Mouse (Mus musculus) ovary, postnatal 36 days (tissue): ENCODE data around the gene Tfap2e.

Source experiments
- DNase-seq: peaks from one replicate; pipeline ENCODE4 v3.0.0; 2022; ENCODE audit warnings: low spot score, mixed read lengths

Tfap2e gene

DNA sequence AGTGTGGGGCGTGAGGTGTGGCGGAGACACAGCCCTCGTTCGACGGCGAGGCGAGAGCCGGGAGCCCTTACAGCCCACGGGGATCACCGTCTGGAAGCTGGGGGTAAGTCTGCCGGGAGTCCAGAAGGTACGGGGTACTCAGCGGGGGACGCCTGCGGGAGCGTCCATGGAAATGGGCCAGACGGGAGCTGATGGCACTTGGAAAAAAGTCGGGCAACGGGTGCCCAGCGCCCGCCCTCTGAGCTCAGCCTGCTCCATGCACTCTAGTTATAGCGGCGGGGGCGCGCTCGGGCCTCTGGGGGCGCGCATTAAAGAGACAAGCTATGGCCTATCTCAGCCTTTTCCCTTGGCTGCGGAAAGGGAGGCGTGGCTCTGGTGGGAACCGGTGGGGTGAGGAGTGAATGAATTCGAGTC is at the start of gene Tfap2e:
Tfap2e (minus strand) TSS at position 240 of the 414 bp plus-strand sequence.
- DNase-seq, result peak; percentile 29

DNA sequence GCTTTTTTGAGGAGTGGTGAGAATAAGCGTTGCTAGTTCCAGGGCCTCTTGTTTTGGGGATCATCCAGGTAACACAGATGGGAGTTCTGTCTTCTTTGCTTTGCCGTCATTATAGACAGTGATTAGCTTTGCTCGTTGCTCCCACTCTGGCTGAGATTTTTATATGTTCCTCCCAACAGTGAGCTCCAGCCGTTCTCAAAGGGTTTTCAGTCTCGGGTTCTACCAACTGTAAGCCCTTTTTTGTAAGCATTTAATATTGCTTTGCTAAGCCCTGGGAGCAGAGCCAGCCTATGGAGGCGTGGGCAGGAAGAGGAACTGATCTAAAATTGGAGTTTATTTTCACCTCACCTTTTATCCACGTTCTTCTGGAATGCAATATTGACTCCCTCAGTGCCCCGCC is 47.0 kb upstream of the Tfap2e start:
- DNase-seq, result no peak

DNA sequence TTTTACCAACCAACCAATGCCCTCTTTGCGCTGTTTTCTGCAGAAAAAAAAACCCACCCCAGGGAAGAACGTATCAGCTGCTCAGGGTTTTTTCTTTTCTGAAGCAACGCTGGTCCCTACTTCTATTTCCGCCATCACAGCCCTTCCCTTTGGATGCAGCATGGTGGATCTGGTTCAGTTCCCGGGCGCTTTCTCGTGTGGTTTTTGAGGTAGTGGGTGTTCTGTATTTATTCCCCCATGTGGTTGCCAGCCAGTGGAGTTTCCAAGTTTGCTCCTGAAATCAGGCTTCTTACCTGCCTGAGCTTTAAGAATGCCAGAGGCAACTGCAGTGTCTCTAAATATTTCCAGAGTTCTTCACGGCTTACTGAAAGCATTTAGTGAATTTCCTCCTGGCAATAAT is 46.5 kb upstream of the Tfap2e start:
- no peak for DNase-seq

DNA sequence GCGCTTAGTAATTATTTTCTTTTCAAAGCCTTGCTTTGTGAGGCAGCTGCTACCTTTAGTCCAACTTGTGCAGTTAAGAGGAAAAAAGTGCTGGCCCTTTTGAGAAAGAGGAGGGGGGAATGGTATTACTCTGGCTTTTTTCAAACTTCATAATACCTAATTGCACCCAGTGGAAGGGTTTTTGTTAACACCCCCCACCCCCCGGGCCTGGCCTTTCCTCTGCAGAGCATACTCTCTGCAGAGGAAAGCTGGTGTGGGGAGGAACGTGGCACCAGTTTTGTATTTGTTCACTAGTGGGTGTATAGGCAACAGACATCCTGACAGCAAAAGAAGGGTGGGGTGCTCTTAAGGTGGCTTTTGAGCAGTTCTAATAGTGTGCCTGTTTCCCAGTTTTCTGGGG is 45.8 kb upstream of the Tfap2e start:
- no peak for DNase-seq

DNA sequence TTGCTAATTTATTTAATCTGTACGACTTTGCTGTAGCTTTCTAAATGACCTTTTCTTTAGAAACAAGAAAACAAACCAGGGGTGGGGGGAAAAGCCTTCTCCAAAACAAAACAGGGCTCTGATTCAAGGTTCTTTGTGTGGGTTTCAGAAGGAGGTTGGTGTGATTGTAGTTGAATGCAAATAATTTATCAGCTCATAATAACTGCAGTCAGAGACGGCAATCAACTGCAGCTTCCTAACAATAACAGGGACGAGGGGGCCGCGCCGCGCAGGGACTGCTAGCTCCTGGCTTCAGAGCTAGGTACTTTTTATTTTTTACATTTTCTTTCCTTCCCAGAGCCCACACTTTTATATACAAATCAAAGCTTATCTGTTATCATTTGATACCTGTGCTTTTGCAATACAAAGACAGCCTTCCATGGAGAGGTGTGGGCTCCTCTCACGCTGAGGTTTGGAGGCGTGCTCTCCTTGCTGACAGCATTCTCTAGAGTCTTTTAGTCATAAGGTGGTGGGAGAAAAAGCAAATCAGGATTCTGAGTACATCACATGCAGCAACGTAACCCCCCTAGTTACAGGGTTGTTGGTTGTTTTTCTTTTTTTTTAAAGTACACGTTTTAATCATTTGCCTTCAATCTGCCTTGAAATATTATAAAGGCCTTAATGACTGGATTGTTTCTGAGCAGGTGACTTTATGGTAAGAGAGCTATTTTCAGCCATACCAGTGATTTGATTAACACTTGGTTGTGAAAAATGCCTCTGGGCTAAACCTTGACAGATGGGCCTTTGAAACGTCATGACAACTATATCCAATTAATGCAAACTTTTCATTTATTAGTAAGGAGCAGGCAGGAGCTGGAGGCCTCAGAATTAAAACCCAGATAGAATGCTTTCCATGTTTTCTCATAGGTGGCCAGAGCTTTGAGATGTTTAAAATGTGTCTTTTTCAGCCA is 44.1 kb upstream of the Tfap2e start:
- DNase-seq, result peak; percentile 22

DNA sequence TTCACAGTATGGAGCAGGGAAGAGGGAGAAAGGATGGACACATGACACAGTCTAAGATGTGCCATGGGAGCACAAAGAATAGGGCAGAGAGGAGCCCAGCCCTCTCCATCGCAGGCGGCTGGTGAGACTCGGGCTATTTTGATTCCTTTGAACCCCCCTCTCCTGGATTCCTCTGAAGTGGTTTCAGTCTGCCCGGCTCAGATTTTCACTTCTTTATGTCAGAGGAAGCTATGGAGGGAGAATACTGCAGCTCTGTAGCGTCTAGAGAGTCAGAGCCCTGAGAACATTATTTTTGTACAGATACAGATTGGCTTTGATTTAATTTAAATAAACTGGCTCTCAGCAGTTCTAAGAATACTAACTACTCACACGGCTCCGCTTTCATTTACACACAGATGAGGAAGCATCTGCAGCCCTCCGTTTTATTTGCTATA is 43.1 kb upstream of the Tfap2e start:
- DNase-seq, result no peak

DNA sequence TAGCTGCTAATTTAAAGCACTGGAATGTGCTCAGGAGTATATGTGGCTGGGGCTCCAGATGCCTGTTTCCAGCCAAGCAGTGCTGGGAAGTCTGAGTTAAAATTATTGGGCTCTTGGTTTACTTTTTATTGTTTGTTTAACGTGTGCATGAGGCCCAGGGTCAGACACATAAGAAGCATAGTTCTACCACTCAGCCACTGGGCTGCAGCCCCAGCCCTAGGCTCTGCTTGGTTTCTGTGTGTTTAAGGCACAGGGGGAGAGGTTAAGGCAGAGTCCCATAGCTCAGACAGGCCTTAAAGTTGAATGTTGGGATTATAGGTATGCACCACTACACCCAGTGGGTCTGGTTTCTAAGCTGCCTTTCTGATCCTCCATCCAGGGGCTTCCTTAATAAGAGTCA is 39.1 kb upstream of the Tfap2e start:
- DNase-seq, result no peak

DNA sequence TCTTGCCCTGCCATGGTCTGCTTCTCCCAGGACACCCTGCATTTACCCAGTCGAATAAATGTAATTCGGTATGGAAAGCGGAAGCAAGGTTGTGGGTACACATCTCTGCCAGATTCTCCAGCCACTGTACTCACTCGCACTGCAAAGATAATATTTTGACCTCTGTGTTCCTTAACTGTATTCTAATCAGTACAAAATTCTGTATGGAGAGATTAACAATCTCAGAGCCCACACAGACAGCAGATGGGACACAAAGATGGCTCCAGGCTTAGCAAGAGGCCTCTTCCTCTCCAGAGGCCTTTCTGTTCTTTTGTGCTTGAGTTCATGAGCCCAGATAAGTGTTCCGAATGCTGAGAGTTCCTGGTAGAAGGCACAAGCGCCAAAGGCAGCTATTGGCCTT is 37.8 kb upstream of the Tfap2e start:
- DNase-seq, result no peak

DNA sequence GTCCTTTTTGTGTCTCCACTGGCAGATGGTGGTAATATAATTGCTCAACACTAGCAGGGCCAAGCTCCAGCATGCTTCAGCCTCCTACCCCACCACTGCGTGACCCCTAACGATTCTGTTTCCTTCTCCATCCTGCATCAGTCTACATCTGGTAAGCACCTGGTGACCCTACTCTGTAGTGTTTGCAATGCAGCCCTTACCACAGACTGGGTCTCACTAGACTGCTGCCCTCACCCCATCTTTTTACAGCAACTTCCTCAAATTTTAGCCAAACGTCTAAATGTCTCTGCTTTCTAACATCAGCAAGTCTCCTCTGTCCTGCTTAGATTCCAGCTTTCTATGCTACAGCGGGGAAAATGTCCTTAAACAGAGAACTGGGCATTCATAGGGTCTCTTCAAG is 34.8 kb upstream of the Tfap2e start:
- no peak for DNase-seq

DNA sequence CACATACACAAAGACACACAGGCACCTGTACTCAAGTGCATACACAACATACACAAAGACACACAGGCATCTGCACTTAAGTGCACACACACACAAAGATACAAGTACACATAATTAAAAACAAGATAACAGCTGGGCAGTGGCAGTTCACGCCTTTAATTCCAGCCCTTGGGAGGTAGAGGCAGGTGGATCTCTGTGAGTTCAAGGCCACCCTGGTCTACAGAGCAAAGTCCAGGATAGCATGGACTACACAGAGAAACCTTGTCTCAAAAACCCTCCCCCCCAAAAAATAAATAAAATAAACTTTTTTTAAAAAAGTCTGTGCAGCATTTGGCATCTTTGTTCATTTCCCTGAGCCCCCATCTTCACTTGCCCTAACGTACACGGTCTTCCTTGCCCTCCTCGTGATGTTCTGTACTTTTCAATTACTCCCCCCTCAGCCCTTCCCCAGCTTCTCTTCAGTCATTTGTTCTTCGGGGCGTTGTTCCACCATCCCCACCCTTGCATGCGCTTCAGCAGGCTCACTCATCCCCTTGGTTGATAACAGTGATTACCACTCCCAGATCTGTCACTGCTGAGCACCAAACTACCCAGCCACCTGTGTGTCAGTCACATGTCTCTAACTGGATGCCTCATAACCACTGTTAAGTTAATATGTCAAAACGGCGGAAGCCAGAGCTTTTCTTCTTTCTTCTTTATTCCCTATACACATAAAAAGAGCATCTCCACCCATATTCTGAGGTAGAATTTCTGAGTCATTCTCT is 33.9 kb upstream of the Tfap2e start:
- no peak for DNase-seq

DNA sequence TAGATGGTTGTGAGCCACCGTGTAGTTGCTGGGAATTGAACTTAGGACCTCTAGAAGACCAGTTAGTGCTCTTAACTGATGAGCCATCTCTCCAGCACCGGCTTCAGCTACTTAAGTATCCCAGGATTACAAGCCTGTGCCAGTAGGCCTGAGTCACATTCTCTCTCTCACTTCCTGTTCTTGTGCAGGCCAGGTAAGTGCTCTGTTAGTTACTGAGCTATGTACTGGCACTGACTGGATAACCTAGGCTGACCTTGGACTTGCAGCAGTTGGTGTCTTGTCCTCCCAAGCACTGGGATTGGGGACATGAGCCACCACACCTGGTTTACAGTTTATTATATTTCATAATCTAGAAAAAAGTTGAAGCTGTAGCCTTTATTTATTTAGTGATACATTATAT is 27.4 kb upstream of the Tfap2e start:
- no peak for DNase-seq

DNA sequence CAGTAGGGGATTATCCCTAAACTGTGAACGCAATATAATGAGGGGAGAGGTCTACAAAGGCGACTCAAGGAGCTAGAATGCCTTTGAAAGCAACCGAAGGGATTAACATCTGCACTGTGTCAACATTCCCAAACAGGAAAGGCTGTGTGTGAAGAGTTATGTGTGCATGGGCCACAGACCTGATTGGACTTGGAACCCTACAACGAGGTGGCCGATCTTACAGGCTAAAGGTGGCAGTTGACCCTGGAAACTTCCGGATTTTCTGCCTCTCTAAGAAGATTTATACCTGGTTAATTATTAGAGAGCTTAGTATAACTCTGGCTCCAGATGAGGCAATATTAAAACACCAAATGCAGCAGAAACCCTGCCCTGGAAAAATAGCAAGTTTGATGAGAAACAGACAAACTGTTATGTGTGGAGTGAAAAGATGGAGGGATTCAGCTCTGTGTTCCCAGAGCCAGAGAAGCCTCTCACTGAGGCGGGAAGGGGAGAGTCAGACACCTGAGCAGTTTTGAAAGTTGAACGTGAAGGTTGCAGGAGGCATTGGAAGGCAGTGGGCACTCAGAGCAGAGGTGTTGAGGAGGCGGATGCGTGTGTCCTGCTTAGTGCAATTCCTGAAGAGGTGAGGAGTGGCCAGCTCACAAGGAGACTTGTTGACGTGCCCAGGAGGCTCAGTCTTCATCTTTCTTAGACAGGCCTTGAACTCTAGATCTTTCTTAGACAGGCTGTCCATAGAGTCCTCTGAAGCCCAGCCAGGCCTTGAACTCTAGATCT is 26.7 kb upstream of the Tfap2e start:
- DNase-seq, result no peak

DNA sequence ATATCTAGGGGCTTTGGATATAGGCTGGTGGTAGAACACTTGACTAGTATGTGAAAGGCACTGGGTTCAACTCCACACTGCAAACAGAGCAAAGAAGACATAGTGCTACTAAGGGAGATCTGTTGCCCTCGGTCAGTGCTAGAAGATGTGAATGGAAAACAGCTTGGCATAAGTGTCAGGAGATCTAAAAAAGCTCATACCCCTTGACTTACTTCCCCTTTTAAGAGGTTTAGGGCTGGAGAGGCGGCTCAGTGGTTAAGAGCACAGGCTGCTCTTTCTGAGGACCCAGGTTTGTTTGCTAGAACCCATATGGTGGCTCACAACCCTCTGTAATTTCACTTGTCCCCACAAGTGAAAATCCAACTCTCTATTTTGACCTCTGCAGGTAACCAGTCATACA is 23.4 kb upstream of the Tfap2e start:
- no peak for DNase-seq

DNA sequence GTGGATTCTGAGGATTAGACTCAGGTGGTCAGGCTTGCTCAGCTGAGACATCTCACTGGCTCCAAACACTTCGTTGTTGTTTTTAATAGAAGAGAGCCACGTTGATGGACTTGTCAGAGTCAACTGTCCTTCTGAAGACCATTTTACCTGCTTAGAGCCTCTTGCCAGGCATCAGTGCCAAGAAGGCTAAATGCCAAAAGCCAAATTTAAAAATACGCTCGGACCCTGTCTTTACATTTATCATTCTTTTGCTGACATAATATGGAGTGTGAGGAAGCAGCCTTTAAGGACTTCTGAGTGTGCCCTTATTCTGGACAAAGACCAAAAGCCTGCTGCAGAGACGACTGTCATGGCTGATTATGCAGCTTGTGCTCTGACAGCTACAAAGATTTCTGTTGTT is 22.3 kb upstream of the Tfap2e start:
- no peak for DNase-seq

DNA sequence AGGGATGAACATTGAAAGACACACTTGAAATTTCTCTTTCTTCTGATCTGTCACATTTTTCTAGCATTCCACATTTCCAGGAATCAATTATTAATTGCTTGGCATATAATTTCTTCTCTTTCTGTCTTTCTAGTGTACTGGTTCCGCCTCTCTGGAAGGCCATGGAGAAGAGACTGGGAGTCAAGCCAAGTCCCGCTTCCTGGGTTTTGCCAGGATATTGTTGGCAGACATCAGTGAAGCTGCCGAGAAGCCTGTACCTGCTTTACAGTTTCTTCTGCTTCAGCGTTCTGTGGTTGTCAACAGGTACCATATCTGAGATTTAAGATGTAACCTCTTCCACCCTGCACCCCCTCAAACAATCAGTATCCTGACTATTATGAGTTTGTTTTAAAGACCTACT is 20.7 kb upstream of the Tfap2e start:
- DNase-seq, result no peak

DNA sequence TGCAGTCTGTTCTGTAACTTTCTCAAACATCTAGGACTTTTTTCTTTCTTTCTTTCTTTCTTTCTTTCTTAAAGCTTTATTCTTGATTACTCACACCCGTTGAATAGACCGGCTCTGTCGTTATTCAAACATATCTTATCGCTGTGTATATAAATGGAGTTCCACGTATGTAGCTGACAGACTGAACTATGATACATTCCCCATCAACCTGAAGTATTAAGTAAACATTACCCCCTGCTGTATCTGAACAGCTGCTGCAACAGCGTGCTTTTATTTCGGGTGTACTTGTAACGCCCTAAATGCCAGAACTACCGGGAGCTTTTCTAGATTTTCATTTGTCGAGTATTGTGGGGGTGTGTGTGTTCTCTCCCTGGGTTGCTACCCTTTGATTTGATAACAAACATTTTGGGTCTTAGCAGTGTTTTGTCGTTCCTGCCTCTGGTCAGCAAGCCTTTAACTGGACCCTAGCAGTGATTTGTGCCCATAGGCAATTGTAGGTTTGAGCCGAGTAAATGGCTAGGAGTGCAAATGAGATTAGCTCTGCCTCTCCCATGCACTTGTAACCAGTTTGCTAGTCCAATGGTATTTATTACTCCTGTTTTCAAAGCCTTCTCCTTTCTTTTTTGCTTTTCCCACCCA is 18.8 kb upstream of the Tfap2e start:
- no peak for DNase-seq

DNA sequence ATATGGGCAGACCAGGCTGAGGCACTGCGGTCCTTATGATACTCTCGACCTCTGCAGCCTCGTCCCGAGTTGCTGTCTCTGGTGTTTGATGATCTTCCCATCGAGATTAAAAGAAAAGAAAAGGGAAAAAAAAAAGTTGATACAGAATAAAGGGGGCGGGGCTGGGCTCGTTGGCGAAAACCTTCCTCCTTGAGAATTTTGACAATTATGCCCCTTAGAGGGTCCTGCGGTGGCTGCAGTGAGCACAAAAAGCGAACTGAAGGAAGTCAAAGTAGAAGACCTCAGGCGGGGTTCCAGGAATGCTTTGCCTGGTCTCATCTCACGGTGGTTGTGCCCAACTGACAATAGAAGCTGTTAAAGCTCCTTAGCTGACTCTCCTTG is 18.2 kb upstream of the Tfap2e start:
- no peak for DNase-seq

DNA sequence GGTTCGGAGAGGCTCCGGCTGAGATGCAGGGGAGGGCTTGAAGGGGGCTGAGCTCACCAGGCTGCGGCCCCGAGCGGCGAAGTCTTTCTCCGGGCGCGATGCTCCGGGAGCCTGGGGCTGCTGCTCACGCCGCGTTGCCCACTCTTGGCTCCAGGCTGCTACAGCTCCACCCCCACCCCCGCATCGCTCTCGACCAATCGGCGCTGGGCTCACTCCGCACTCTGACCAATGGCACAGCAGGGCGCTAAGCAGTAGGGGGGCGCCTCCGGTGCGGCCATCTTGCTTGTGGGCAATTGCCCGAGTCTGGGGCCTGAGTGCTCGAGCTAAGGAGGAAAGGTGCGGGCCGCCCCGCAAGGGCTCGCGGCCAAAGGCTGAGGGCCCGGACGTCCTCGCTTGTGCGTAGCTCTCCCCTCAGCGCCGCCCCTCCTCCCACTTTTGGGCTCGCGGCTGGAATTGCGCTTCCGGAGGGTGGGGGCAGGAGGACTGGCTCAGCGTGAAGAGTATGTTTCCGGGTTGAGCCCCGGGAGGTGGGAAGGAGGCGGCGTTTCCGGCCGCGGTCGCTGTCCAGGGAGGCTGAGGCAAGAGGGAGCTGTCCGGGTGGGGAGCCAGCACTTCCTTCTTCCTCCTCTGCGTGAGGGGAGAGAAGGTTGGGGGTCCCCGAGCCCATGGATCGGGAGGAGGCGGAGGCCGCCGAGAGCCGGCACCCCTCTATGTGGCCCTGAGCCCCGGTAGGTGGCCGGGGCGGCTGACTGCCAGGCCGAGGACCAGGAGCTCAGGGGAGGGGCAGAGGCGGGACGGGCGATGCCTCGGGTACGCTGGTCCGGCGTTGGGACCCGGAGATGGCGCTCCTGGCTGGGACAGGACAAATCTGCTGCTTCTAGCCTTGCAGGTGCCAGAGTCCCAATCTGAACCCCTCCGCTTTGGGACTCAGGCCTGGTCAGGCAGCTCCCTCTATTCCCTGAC is 17.5 kb upstream of the Tfap2e start, which contains the start of the genes Ncdn and AU040320:
Ncdn (minus strand) TSS at position 171 of the 963 bp plus-strand sequence.
AU040320 (plus strand) TSS at position 277 of the 963 bp plus-strand sequence.
- peak; percentile 96 for DNase-seq

DNA sequence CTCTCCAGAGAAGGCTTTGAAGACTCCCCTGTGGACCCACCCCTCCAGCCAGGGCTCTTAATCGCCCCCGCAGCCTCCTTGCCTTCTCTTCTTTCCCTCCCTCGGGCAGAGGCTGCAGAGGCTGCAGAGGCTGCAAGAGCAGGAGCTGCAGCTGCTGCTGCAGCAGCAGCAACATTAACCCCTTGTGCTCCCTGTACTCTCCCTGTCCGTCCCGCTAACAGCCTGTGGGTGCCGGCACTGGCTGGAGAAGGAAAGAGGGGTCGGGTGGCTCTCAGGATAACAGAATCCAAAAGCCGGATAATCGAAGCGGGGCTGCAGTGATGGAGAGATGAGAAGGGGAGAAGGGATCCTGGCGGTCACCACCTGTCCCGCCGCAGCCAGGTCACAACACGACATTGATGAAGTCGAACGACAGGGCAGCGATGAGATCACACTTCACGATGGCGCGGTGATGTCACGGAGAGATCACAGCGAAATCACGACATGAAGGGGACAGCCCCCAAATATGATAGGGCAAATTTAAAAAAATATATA is 16.6 kb upstream of the Tfap2e start:
- DNase-seq, result peak; percentile 16

DNA sequence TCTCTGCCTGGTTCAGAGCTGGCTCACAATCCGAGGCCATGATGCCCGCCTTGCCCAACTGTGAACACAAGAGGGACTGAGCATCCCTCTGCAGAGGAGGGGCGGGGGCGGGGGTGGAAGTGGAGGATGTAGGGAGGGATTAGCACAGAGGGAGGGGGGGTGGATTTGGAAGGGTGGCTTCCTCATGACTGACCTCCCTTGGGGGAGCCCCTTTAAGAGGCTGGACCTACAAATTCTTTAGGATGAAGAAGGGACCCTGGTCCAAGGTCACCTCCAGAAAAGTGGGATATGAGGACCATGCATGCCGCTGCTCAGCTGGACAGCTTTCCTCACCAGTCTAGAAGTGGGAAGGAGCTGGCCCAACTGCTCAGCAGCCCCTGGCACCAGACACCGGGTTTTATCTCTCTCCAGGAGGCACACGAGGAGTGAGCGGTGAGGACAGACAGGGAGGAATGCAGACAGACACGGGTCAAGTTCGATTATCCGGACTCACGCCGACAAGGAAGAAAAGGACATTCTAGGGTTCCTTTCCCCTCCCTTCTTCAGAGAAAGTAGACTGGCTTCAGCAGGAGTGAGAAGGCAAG is 16.1 kb upstream of the Tfap2e start:
- no peak for DNase-seq
